21 mouse cellular contexts compared by ENCODE assay signal in the genomic region with DNA sequence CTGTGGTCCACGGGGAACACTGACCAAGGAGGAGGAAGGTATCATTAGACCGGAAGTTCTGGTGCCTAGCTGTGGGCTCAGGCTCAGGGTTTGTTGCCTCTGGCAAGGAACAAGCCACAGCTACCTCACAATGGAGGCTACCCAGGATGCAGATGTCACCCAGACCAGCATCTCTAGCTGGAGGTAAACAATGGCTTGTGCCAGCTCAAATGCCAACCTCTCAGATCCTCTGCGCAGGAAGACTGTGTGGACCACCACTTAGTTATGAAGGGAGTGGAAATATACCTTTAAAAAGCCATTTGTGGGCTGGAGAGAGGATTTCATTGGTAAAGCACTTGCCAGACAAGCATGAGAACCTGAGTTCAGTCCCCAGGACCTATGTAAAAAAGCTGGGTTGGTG. TPM values are rescaled to one million over a fixed set of nuclear protein-coding genes. Genes with fewer than 3 reads are reported as not detected.
"Had no signal": no experiment of that assay in that cellular context is flagged by ENCODE, and none has a peak within 500 bp of the region (broad histone marks: within the 10 kb centered on the region; RNA-seq: fewer than 3 reads in every experiment).

A gene (minus strand): TSS at position 101 of the 400 bp plus-strand sequence.

- H3K36me3 ChIP-seq: neural tube, embryonic 12.5 days; neural tube, embryonic 13.5 days; neural tube, embryonic 15.5 days; stomach, embryonic 15.5 days had no signal

- H3K4me1 ChIP-seq: neural tube, embryonic 12.5 days; neural tube, embryonic 13.5 days; neural tube, embryonic 15.5 days; stomach, embryonic 15.5 days had no signal

- H3K27ac ChIP-seq: neural tube, embryonic 12.5 days; neural tube, embryonic 13.5 days; neural tube, embryonic 15.5 days; stomach, embryonic 15.5 days; stomach, postnatal 0 days had no signal

- DNase-seq: retina, postnatal 1 day; right cerebral cortex, adult 18-20 months; right cerebral cortex, postnatal 14 days; right cerebral cortex, postnatal 25 days; right cerebral cortex, postnatal 4 days; spleen, adult 18-20 months; thymus, adult 18-20 months; thymus, adult 2 months; thymus, postnatal 14 days; thymus, postnatal 25 days; thymus, postnatal 36 days; thymus, postnatal 4 days had no signal

- H3K27me3 ChIP-seq: neural tube, embryonic 12.5 days; neural tube, embryonic 13.5 days; neural tube, embryonic 15.5 days; stomach, embryonic 15.5 days had no signal

- H3K4me3 ChIP-seq: neural tube, embryonic 12.5 days; neural tube, embryonic 13.5 days; neural tube, embryonic 15.5 days; stomach, embryonic 15.5 days had no signal

RNA-seq across cellular contexts. Expression of the gene that starts here (rescaled TPM):
- polyA plus RNA-seq: neural tube, embryonic 11.5 days; neural tube, embryonic 12.5 days; neural tube, embryonic 13.5 days; neural tube, embryonic 14.5 days; neural tube, embryonic 15.5 days; stomach, embryonic 14.5 days; stomach, embryonic 16.5 days had no signal
